Mouse (Mus musculus): ENCODE data around the gene Ndufaf2.

GRCm38 (mm10) chr13:108151782-108152181, 6.6 kb downstream of the Ndufaf2 start:
- TF ChIP-seq EP300 (IDR thresholded peaks at IDR 0.05; ENCODE audit: insufficient read depth, low read depth, low read length) (no peak), POLR2A (IDR thresholded peaks at IDR 0.05; ENCODE audit: insufficient read depth, low read depth, low read length) (no peak), CTCF (IDR thresholded peaks at IDR 0.05) (peak; percentile 92)

Data from heart, adult 2 months (tissue).